Mouse (Mus musculus) E14TG2a.4 (cell line): ENCODE measurements around the gene Olfr1412.

Source experiments
- CTCF ChIP-seq: conservative IDR thresholded peaks from 2 replicates; pipeline ENCODE4 v1.5.1; 2014; ENCODE audit warnings: low read length
- POU5F1 ChIP-seq: IDR thresholded peaks from 2 replicates; pipeline ENCODE4 v1.6.1; 2014; ENCODE audit warnings: low read length, borderline replicate concordance

GRCm38 (mm10) chr1:92632196-92632595 is 46.6 kb downstream of the Olfr1412 start:
- TF ChIP-seq CTCF (no peak), POU5F1 (no peak)
